Mouse (Mus musculus) gastrocnemius, postnatal 4 days (tissue): Measurements from ENCODE around the gene Gm8113. TPM values are rescaled to one million over a fixed set of nuclear protein-coding genes. Genes with fewer than 3 reads are reported as not detected.
"Not testable (repeated sequence)": the region's sequence is repeated elsewhere in the genome, so short reads cannot be mapped to it uniquely, and the experiment has no call there.

Experiments
- DNase-seq, 2 experiments: peaks; one replicate each; pipeline ENCODE4 v3.0.0; 2021 to 2022; ENCODE audit warnings: low spot score in 2 of 2, mixed read lengths in 2 of 2
- long read RNA-seq, 2 experiments: library from polyadenylated mRNA; stranded (forward); transcript quantifications; one replicate each; pipeline ENCODE4 v2.0.0; 2021
- total RNA-seq, 2 experiments: library from RNA; stranded (reverse); gene quantifications; 2 replicates each; pipeline ENCODE4 v1.2.3; 2021

Gene Gm8113
- under 1 TPM; 0.12 to 0.44 TPM for total RNA-seq
- long read RNA-seq, experiment 1, partial matches to known transcripts, result 0 of 1 reads
- long read RNA-seq, experiment 1, other reads (novel, unspliced or antisense), result 1 of 1 reads
- long read RNA-seq, experiment 2, result 0 reads

- peak; percentile 20 to 39 for DNase-seq
Measured at GRCm38 (mm10) chr14:43924688-43925403, at the start of gene Gm8113. Gm8113 (plus strand) TSS chr14:43925390.

GRCm38 (mm10) chr14:43875417-43875816 lies 49.8 kb upstream of the Gm8113 start, which contains the start of gene Ear1:
Ear1 (minus strand) TSS chr14:43875517.
- not testable (repeated sequence) for DNase-seq

GRCm38 (mm10) chr14:43877789-43878188 lies 47.4 kb upstream of the Gm8113 start:
- DNase-seq, result not testable (repeated sequence)

GRCm38 (mm10) chr14:43879966-43880545 lies 45.1 kb upstream of the Gm8113 start:
- not testable (repeated sequence) for DNase-seq

GRCm38 (mm10) chr14:43886235-43886634 lies 39.0 kb upstream of the Gm8113 start:
- not testable (repeated sequence) for DNase-seq

GRCm38 (mm10) chr14:43891288-43891687 lies 33.9 kb upstream of the Gm8113 start:
- DNase-seq, result not testable (repeated sequence)

GRCm38 (mm10) chr14:43895357-43895756 lies 29.8 kb upstream of the Gm8113 start:
- not testable (repeated sequence) for DNase-seq

GRCm38 (mm10) chr14:43898577-43898976 lies 26.6 kb upstream of the Gm8113 start:
- not testable (repeated sequence) for DNase-seq

- not testable (repeated sequence) for DNase-seq
Measured at GRCm38 (mm10) chr14:43918214-43918613, 7.0 kb upstream of the Gm8113 start.

GRCm38 (mm10) chr14:43923459-43923858 lies 1.7 kb upstream of the Gm8113 start, which contains the start of gene Ear10:
Ear10 (minus strand) TSS chr14:43923559.
- DNase-seq, result not testable (repeated sequence)

- peak in 1 of 2 experiments; percentile 6 for DNase-seq
Measured at GRCm38 (mm10) chr14:43925404-43925950, 287 bp downstream of the Gm8113 start.

- peak; percentile 12 to 14 for DNase-seq
Measured at GRCm38 (mm10) chr14:43932991-43933390, 7.8 kb downstream of the Gm8113 start.

- not testable (repeated sequence) for DNase-seq
Measured at GRCm38 (mm10) chr14:43933399-43933798, 8.2 kb downstream of the Gm8113 start.

GRCm38 (mm10) chr14:43953382-43953781 lies 28.2 kb downstream of the Gm8113 start:
- DNase-seq, result not testable (repeated sequence)

- not testable (repeated sequence) for DNase-seq
Measured at GRCm38 (mm10) chr14:43955074-43955473, 29.9 kb downstream of the Gm8113 start.

GRCm38 (mm10) chr14:43956769-43957168 lies 31.6 kb downstream of the Gm8113 start, which contains the start of gene Ang5:
Ang5 (plus strand) TSS chr14:43957069.
- DNase-seq, result not testable (repeated sequence)

Other genes starting within 250 kb of the Gm8113 start
- gene Gm8165, start 248.2 kb upstream of the Gm8113 start, total RNA-seq, result not detected
- 1 to 10 TPM in 1 of 2 experiments, under 1 TPM in 1; 0.98 to 1.2 TPM for gene Gm7324, start 227.6 kb upstream of the Gm8113 start, total RNA-seq
- gene Gm16506, start 197.9 kb upstream of the Gm8113 start, total RNA-seq, result not detected
- not detected for gene Gm6526, start 177.5 kb upstream of the Gm8113 start, total RNA-seq
- gene Gm8180, start 140.6 kb upstream of the Gm8113 start, total RNA-seq, result not detected
- not detected for gene Ear1, start 49.9 kb upstream of the Gm8113 start, total RNA-seq
- not detected for gene Ear10, start 1.8 kb upstream of the Gm8113 start, total RNA-seq
- gene Ang5, start 31.7 kb downstream of the Gm8113 start, total RNA-seq, result not detected
- not detected for gene Ang6, start 76.9 kb downstream of the Gm8113 start, total RNA-seq
- gene Ear2, start 177.3 kb downstream of the Gm8113 start, total RNA-seq, result 1 to 10 TPM in 1 of 2 experiments, under 1 TPM in 1; 0.42 to 1.2 TPM
- gene Gm3327, start 198.5 kb downstream of the Gm8113 start, total RNA-seq, result not detected